Mouse (Mus musculus): Measurements from ENCODE around the gene Hpn. TPM values are rescaled to one million over a fixed set of nuclear protein-coding genes. Genes with fewer than 3 reads are reported as not detected.

Gene Hpn
- 0.71 and 1.0 TPM in 2 replicates for polyA plus RNA-seq (2015; fragmentation: Nextera tagmentation; extraction: Ambion mirVana)

GRCm38 (mm10) chr7:31115182-31115581, at the start of gene Hpn:
Gene Hpn (minus strand): TSS chr7:31115290.

GRCm38 (mm10) chr7:31155296-31156033, 40.4 kb upstream of the Hpn start, which contains the start of gene Gramd1a:
Gene Gramd1a (minus strand): TSS chr7:31155896.

GRCm38 (mm10) chr7:31126851-31127724, 12.0 kb upstream of the Hpn start, which contains the start of gene Scn1b:
Gene Scn1b (minus strand): TSS chr7:31127003.

DNA sequence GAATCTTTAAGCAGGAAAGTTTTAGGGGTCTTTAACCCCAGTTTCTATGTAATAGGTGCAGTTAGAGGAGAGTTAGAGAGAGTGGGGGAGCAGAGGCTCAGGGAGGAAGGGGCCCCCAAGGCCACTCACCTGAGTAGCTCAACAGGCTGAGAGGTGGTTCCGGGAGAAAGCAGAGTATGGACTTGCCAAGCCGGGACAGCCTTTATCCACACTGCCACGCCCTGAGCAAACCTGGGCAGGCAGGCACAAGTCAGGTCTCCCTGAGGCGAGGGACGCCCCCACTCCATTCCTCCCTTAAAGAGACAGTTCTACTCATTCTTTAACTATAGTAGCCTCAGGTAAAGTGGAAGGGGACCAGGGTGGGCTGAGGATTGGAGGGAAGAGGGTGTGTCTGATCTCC, 38.6 kb downstream of the Hpn start, which contains the start of gene Fxyd3:
Gene Fxyd3 (minus strand): TSS at position 213 of the 400 bp plus-strand sequence.

GRCm38 (mm10) chr7:31059108-31059507, 56.0 kb downstream of the Hpn start, which contains the start of gene Lgi4:
Gene Lgi4 (plus strand): TSS chr7:31059342.

DNA sequence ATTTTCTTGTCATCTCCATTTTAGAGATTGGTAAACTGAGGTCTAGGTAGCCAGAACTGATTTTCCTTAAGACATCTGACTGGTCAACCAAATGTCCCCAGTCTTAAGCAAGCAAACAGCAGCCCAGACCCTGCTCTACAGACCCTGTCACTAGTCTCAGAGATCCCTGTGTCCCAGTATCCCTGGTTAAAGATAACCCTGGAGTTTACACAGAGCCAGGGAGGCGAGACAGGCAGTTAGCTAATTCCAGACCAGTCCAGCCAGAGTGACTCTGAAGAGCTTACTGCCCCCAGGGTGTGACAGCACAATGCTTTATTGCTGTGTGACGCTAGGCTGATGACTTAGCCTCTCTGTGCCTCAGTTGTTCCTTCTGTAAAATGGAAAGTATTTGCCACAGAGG, 58.0 kb downstream of the Hpn start, which contains the start of gene Fxyd1:
Gene Fxyd1 (minus strand): TSS at position 129 of the 400 bp plus-strand sequence.

GRCm38 (mm10) chr7:31051321-31052021, 63.6 kb downstream of the Hpn start, which contains the start of gene Fxyd7:
Gene Fxyd7 (minus strand): TSS chr7:31051467.

Other genes starting within 250 kb of the Hpn start
- gene Cd22, start 234.9 kb downstream of the Hpn start, polyA plus RNA-seq (2015; fragmentation: Nextera tagmentation; extraction: Ambion mirVana), result 0.05 TPM in 1 of 2 replicates, not detected in the other
- 19.5 and 38.7 TPM in 2 replicates for gene Mag, start 200.4 kb downstream of the Hpn start, polyA plus RNA-seq (2015; fragmentation: Nextera tagmentation; extraction: Ambion mirVana)
- gene Hamp2, start 190.6 kb downstream of the Hpn start, polyA plus RNA-seq (2015; fragmentation: Nextera tagmentation; extraction: Ambion mirVana), result not detected in 2 replicates
- not detected in 2 replicates for gene Hamp, start 171.3 kb downstream of the Hpn start, polyA plus RNA-seq (2015; fragmentation: Nextera tagmentation; extraction: Ambion mirVana)
- 28.6 and 34.2 TPM in 2 replicates for gene Usf2, start 158.5 kb downstream of the Hpn start, polyA plus RNA-seq (2015; fragmentation: Nextera tagmentation; extraction: Ambion mirVana)
- 23.1 and 23.9 TPM in 2 replicates for gene Lsr, start 141.8 kb downstream of the Hpn start, polyA plus RNA-seq (2015; fragmentation: Nextera tagmentation; extraction: Ambion mirVana)
- gene Fam187b, start 141.5 kb downstream of the Hpn start, polyA plus RNA-seq (2015; fragmentation: Nextera tagmentation; extraction: Ambion mirVana), result 0.76 and 1.1 TPM in 2 replicates
- 36.9 and 57.9 TPM in 2 replicates for gene Fxyd5, start 72.8 kb downstream of the Hpn start, polyA plus RNA-seq (2015; fragmentation: Nextera tagmentation; extraction: Ambion mirVana)
- gene Fxyd7, start 63.8 kb downstream of the Hpn start, polyA plus RNA-seq (2015; fragmentation: Nextera tagmentation; extraction: Ambion mirVana), result 714 and 730 TPM in 2 replicates
- gene Fxyd1, start 58.1 kb downstream of the Hpn start, polyA plus RNA-seq (2015; fragmentation: Nextera tagmentation; extraction: Ambion mirVana), result 87.3 and 114 TPM in 2 replicates
- 2.5 and 3.6 TPM in 2 replicates for gene Lgi4, start 55.9 kb downstream of the Hpn start, polyA plus RNA-seq (2015; fragmentation: Nextera tagmentation; extraction: Ambion mirVana)
- 3.1 and 3.5 TPM in 2 replicates for gene Fxyd3, start 38.6 kb downstream of the Hpn start, polyA plus RNA-seq (2015; fragmentation: Nextera tagmentation; extraction: Ambion mirVana)
- 71.7 and 85.1 TPM in 2 replicates for gene Scn1b, start 11.7 kb upstream of the Hpn start, polyA plus RNA-seq (2015; fragmentation: Nextera tagmentation; extraction: Ambion mirVana)
- 112 and 137 TPM in 2 replicates for gene Gramd1a, start 40.6 kb upstream of the Hpn start, polyA plus RNA-seq (2015; fragmentation: Nextera tagmentation; extraction: Ambion mirVana)
- not detected in 2 replicates for gene Scgb2b2, start 175.2 kb upstream of the Hpn start, polyA plus RNA-seq (2015; fragmentation: Nextera tagmentation; extraction: Ambion mirVana)
- gene Scgb1b2, start 176.5 kb upstream of the Hpn start, polyA plus RNA-seq (2015; fragmentation: Nextera tagmentation; extraction: Ambion mirVana), result not detected in 2 replicates
- not detected in 2 replicates for gene Scgb2b3, start 246.8 kb upstream of the Hpn start, polyA plus RNA-seq (2015; fragmentation: Nextera tagmentation; extraction: Ambion mirVana)